Mouse (Mus musculus): ENCODE measurements around the gene Adgrf5. TPM values are rescaled to one million over a fixed set of nuclear protein-coding genes. Genes with fewer than 3 reads are reported as not detected.
"Not testable (repeated sequence)": the region's sequence is repeated elsewhere in the genome, so short reads cannot be mapped to it uniquely, and the experiment has no call there.

Gene Adgrf5
- polyA plus RNA-seq, 1 experiment from 2014 or later, result 21.5 TPM

DNA sequence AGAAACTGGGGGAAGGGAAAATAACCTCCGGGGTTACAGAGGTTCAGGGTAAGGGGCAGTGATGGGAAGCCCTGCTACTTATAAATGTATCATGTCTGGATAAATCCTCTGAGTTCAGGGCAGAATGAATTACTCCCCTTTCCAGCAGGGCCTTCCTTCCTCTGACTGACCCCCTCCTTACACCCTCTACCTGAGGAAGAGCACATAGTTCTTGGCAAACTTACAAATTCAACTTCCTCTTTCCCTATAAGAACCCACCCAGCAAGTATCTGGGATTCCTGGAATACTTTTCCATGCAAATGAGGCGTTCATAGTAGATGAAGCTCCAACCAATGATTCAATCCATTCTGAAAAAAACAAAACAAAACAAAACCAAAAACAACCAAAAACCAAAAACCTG is 22.6 kb upstream of the Adgrf5 start:
- no peaks in the 10 kb centered on the region for H3K36me3 ChIP-seq (ENCODE audit: control insufficient read depth, insufficient read depth)
- H3K4me2 ChIP-seq (ENCODE audit: low read depth, low read length), result no peak overlapping the region
- no peak overlapping the region for H3K9ac ChIP-seq (ENCODE audit: low read length)
- ATAC-seq (replicated peaks; ENCODE audit: extremely low read depth, insufficient read depth, low FRiP score), result no peak
- H3K27me3 ChIP-seq (ENCODE audit: control insufficient read depth, insufficient read depth, low read length), result no peaks in the 10 kb centered on the region
- WGBS, result 57% methylated on average over 2 of the region's 2 CpGs
- H3K4me3 ChIP-seq (ENCODE audit: low read length), result no peak overlapping the region
- no peaks in the 10 kb centered on the region for H3K9me3 ChIP-seq (replicated peaks; ENCODE audit: control insufficient read depth, low read length)
- no peak overlapping the region for H3K27ac ChIP-seq (ENCODE audit: low read length)
- H3K4me1 ChIP-seq (ENCODE audit: control insufficient read depth, insufficient read depth, low read length), result no peaks in the 10 kb centered on the region; the same call in 1 of the 2 replicates

DNA sequence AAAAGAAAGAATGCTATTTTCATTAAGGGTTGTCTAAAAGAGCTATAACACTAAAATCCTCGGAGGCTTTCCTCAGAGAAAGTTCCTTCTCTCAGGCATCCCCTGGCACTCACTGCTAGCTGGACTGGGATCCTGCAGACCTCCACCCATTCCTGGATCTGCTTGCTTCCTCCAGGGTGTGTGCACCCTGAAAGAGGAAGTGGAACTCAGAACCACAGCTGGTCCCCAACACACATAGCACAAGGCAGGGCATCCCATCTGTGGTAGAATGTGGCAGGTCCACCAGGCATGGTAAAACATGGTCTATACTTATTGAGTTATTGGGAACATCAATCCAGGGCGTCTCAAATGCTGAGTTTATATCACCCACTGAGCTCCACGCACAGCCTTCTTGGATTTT is 22.0 kb upstream of the Adgrf5 start:
- no peaks in the 10 kb centered on the region for H3K27me3 ChIP-seq (ENCODE audit: control insufficient read depth, insufficient read depth, low read length)
- no peak overlapping the region for H3K27ac ChIP-seq (ENCODE audit: low read length)
- no peak for ATAC-seq (replicated peaks; ENCODE audit: extremely low read depth, insufficient read depth, low FRiP score)
- no peak overlapping the region for H3K4me2 ChIP-seq (ENCODE audit: low read depth, low read length)
- no peaks in the 10 kb centered on the region for H3K4me1 ChIP-seq (ENCODE audit: control insufficient read depth, insufficient read depth, low read length)
- H3K4me3 ChIP-seq (ENCODE audit: low read length), result no peak overlapping the region
- no peaks in the 10 kb centered on the region for H3K36me3 ChIP-seq (ENCODE audit: control insufficient read depth, insufficient read depth)
- no peak overlapping the region for H3K9ac ChIP-seq (ENCODE audit: low read length)
- no peaks in the 10 kb centered on the region for H3K9me3 ChIP-seq (replicated peaks; ENCODE audit: control insufficient read depth, low read length)
- WGBS, result 75% methylated on average over 3 of the region's 3 CpGs

DNA sequence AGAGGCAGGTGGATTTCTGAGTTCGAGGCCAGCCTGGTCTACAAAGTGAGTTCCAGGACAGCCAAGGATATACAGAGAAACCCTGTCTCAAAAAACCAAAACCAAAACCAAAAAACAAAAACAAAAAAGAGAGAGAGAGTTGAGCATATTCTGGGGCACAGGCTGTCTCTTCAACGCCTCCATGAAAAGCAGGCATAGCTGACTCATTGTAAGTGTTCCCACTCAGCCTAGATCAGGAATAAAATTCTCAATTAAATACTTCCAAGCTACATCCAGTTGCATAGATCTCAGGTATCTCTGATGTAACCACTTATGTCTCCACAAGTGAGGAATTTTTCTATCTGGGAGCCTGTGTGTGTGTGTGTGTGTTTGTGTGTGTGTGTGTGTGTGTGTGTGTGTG is 13.8 kb upstream of the Adgrf5 start:
- not testable (repeated sequence) for H3K4me2 ChIP-seq (ENCODE audit: low read depth, low read length); ATAC-seq (replicated peaks; ENCODE audit: extremely low read depth, insufficient read depth, low FRiP score); H3K4me3 ChIP-seq (ENCODE audit: low read length); H3K36me3 ChIP-seq (ENCODE audit: control insufficient read depth, insufficient read depth); H3K27ac ChIP-seq (ENCODE audit: low read length); H3K27me3 ChIP-seq (ENCODE audit: control insufficient read depth, insufficient read depth, low read length); H3K9ac ChIP-seq (ENCODE audit: low read length); H3K4me1 ChIP-seq (ENCODE audit: control insufficient read depth, insufficient read depth, low read length); H3K9me3 ChIP-seq (replicated peaks; ENCODE audit: control insufficient read depth, low read length)
- 89% methylated on average over 2 of the region's 2 CpGs for WGBS

DNA sequence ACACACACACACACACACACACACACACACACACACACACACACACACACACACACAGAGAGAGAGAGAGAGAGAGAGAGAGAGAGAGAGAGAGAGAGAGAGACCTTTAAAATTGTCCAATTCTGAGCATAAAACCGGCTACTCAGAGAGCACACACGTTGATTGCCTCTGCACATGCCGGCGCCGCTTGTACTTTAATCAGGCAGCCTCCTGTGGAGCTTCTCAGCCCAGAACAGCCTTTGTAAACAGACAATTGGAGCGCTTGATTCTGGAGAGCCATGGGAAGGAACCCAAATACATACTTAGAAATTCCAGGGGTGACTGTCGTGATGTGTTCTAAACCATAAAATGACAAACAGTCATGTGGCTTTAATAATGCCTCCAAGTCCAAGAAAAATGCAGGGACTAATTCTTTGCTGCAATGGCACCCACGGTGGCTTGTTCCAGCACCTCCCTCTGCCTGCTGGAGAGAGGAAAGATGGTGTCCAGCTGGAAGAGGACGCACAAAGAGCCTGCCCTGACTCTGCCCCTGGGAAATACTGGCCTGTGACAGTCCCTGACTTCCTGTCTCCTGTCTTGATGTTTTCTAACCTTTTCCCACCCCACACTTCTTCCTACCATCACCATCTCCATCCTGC is 2.2 kb upstream of the Adgrf5 start:
- H3K36me3 ChIP-seq (ENCODE audit: control insufficient read depth, insufficient read depth), result no peaks in the 10 kb centered on the region
- no peak overlapping the region; the same call in 1 of the 2 replicates for H3K4me2 ChIP-seq (ENCODE audit: low read depth, low read length)
- 0 out of 2 replicates have a peak overlapping the region, but pooled peaks have one; percentile 35 for H3K27ac ChIP-seq (ENCODE audit: low read length)
- 31% methylated on average over 9 of the region's 9 CpGs for WGBS
- no peak overlapping the region for H3K4me3 ChIP-seq (ENCODE audit: low read length)
- peaks cover 1% of the 10 kb centered on the region for H3K27me3 ChIP-seq (ENCODE audit: control insufficient read depth, insufficient read depth, low read length)
- no peak for ATAC-seq (replicated peaks; ENCODE audit: extremely low read depth, insufficient read depth, low FRiP score)
- H3K4me1 ChIP-seq (ENCODE audit: control insufficient read depth, insufficient read depth, low read length), result peaks cover 26% of the 10 kb centered on the region
- no peaks in the 10 kb centered on the region for H3K9me3 ChIP-seq (replicated peaks; ENCODE audit: control insufficient read depth, low read length)
- H3K9ac ChIP-seq (ENCODE audit: low read length), result no peak overlapping the region

DNA sequence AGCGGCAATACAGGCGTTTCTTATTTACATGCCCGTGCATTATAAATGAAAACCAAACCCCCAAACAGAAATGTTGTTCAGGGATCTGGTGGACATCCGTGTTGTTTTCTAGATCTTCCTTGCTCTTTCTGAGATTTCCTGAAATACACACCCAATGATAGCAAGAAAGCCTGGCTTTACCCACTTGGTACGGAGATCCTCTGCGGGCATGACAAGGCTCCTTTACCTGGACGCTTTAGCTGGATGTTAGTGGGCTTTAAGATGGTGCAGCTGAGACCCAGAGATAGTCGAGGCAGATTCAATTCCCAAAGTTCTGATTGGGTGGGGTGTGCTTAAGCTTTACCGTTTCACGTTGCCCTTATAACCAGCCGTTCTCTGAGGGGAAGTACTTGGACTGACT is 770 bp downstream of the Adgrf5 start:
- WGBS, result 70% methylated on average over 11 of the region's 11 CpGs
- Histone ChIP-seq H3K4me3 (ENCODE audit: low read length) (peak overlapping the region; percentile 52), H3K9ac (ENCODE audit: low read length) (peak overlapping the region; percentile 39), H3K4me1 (ENCODE audit: control insufficient read depth, insufficient read depth, low read length) (peaks cover 35% of the 10 kb centered on the region), H3K4me2 (ENCODE audit: low read depth, low read length) (peak overlapping the region; percentile 54), H3K9me3 (replicated peaks; ENCODE audit: control insufficient read depth, low read length) (no peaks in the 10 kb centered on the region), H3K27ac (ENCODE audit: low read length) (peak overlapping the region; percentile 79), H3K27me3 (ENCODE audit: control insufficient read depth, insufficient read depth, low read length) (no peaks in the 10 kb centered on the region; the same call in none of the 2 replicates), H3K36me3 (ENCODE audit: control insufficient read depth, insufficient read depth) (no peaks in the 10 kb centered on the region)
- ATAC-seq (replicated peaks; ENCODE audit: extremely low read depth, insufficient read depth, low FRiP score), result no peak

DNA sequence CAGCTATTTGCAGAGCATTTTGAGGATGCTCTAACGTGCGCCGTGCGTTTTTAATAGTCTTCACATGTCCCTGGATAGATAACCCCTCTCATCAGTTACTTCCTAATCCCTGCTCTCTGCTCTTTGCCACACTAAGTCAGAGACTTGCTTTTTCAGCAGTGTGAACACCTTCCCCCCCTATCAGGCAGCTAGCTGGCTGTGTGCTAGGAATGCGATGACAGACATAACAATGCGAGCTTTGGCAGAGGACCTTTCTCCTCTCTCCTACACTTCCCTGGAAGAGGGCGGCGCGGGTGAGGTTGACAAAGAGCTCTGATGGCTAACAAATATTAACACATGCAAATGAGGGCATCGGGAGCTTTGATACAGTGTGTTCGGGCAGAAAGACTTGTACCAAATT is 2.1 kb downstream of the Adgrf5 start:
- no peaks in the 10 kb centered on the region; the same call in none of the 2 replicates for H3K27me3 ChIP-seq (ENCODE audit: control insufficient read depth, insufficient read depth, low read length)
- peaks cover 36% of the 10 kb centered on the region for H3K4me1 ChIP-seq (ENCODE audit: control insufficient read depth, insufficient read depth, low read length)
- H3K27ac ChIP-seq (ENCODE audit: low read length), result peak overlapping the region; percentile 48
- H3K9me3 ChIP-seq (replicated peaks; ENCODE audit: control insufficient read depth, low read length), result no peaks in the 10 kb centered on the region
- no peaks in the 10 kb centered on the region for H3K36me3 ChIP-seq (ENCODE audit: control insufficient read depth, insufficient read depth)
- H3K4me3 ChIP-seq (ENCODE audit: low read length), result peak overlapping the region; percentile 18
- ATAC-seq (replicated peaks; ENCODE audit: extremely low read depth, insufficient read depth, low FRiP score), result peak; percentile 79
- peak overlapping the region; percentile 39 for H3K4me2 ChIP-seq (ENCODE audit: low read depth, low read length)
- H3K9ac ChIP-seq (ENCODE audit: low read length), result no peak overlapping the region
- WGBS, result 14% methylated on average over 11 of the region's 11 CpGs

DNA sequence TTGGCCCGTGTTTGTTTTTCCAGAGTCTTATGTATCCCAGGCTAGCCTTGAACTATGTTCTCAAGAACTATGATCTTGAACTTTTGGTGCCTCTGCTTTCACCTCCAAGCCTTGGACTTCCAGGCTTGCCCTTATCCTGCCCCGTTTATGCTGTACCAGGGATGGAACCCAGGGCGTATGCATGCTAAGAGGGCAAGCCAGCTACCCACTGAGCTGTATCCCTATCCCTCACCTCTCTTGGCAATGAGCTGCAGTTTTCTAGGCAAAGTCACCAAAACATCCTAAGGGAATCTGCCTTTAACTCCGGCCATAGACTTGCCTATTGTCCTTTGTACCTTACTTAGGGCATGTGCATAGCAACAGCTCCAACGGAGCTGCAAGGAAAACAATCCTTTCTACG is 2.6 kb downstream of the Adgrf5 start:
- peaks cover 36% of the 10 kb centered on the region for H3K4me1 ChIP-seq (ENCODE audit: control insufficient read depth, insufficient read depth, low read length)
- no peaks in the 10 kb centered on the region for H3K9me3 ChIP-seq (replicated peaks; ENCODE audit: control insufficient read depth, low read length)
- H3K27me3 ChIP-seq (ENCODE audit: control insufficient read depth, insufficient read depth, low read length), result no peaks in the 10 kb centered on the region; the same call in none of the 2 replicates
- 0 out of 2 replicates have a peak overlapping the region, but pooled peaks have one; percentile 9 for H3K27ac ChIP-seq (ENCODE audit: low read length)
- peak overlapping the region; percentile 39 for H3K4me2 ChIP-seq (ENCODE audit: low read depth, low read length)
- H3K36me3 ChIP-seq (ENCODE audit: control insufficient read depth, insufficient read depth), result no peaks in the 10 kb centered on the region
- 53% methylated on average over 6 of the region's 6 CpGs for WGBS
- no peak overlapping the region for H3K9ac ChIP-seq (ENCODE audit: low read length)
- ATAC-seq (replicated peaks; ENCODE audit: extremely low read depth, insufficient read depth, low FRiP score), result no peak
- H3K4me3 ChIP-seq (ENCODE audit: low read length), result peak overlapping the region; percentile 18

DNA sequence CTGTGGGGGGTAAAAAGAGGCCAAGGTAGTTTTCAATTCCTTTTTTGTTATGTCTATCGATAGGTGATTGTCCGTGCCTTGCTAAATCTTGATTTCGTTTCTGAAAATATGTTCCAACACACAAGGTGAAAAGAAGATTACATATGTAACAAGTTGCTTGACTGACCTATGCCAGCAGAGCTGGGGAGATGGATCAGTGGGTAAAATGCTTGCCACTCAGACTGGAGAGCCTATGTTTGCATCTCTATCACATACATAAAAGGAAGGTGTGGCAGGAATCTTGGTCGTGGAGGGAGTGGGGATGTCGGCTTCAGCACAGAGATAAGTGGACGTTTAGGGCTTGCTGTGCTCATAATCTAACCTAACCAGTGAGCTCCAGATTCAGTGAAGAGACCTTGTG is 3.7 kb downstream of the Adgrf5 start:
- Histone ChIP-seq H3K4me2 (ENCODE audit: low read depth, low read length) (no peak overlapping the region), H3K4me1 (ENCODE audit: control insufficient read depth, insufficient read depth, low read length) (peaks cover 32% of the 10 kb centered on the region), H3K27me3 (ENCODE audit: control insufficient read depth, insufficient read depth, low read length) (no peaks in the 10 kb centered on the region; the same call in 1 of the 2 replicates), H3K4me3 (ENCODE audit: low read length) (no peak overlapping the region), H3K36me3 (ENCODE audit: control insufficient read depth, insufficient read depth) (no peaks in the 10 kb centered on the region), H3K27ac (ENCODE audit: low read length) (no peak overlapping the region), H3K9ac (ENCODE audit: low read length) (no peak overlapping the region), H3K9me3 (replicated peaks; ENCODE audit: control insufficient read depth, low read length) (no peaks in the 10 kb centered on the region)
- ATAC-seq (replicated peaks; ENCODE audit: extremely low read depth, insufficient read depth, low FRiP score), result no peak
- 54% methylated on average over 6 of the region's 6 CpGs for WGBS

DNA sequence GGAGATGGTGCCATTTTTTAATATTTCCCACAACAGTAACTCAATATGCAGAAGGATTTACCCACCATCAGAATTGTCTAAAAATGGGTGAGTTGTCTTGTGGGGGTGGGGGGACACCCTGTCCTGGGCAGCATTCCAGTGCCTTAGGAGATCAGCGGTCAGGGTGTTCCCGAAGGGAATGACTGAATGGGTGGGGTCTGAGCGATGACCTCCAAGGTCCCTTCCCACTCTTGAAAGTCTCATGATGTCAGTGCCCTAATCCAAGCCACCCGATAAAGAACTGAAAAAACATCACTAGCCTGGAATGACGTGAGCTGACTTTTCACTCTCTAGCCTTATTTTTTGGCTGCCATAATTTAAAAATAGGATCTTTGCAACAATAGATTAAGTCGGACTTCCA is 5.0 kb downstream of the Adgrf5 start:
- WGBS, result 58% methylated on average over 6 of the region's 6 CpGs
- Histone ChIP-seq H3K4me1 (ENCODE audit: control insufficient read depth, insufficient read depth, low read length) (peaks cover 27% of the 10 kb centered on the region), H3K9ac (ENCODE audit: low read length) (no peak overlapping the region), H3K27ac (ENCODE audit: low read length) (peak overlapping the region; percentile 58), H3K27me3 (ENCODE audit: control insufficient read depth, insufficient read depth, low read length) (no peaks in the 10 kb centered on the region; the same call in 1 of the 2 replicates), H3K9me3 (replicated peaks; ENCODE audit: control insufficient read depth, low read length) (no peaks in the 10 kb centered on the region), H3K4me2 (ENCODE audit: low read depth, low read length) (0 out of 2 replicates have a peak overlapping the region, but pooled peaks have one; percentile 11), H3K4me3 (ENCODE audit: low read length) (no peak overlapping the region), H3K36me3 (ENCODE audit: control insufficient read depth, insufficient read depth) (no peaks in the 10 kb centered on the region)
- ATAC-seq (replicated peaks; ENCODE audit: extremely low read depth, insufficient read depth, low FRiP score), result no peak

Measured in heart, embryonic 16.5 days (tissue).